Mouse (Mus musculus) intestine, postnatal 0 days (tissue): ENCODE measurements at regions not wholly inside any gene's neighbourhood (a gene's known extent, or its start where the extent isn't known, plus 50 kb on each side); places are given as distances from the start of the nearest gene placed in this dataset.
A peak's percentile ranks its signal among the peaks of the same experiment; 100 is the strongest.

Source experiments
- ATAC-seq: fragments of 200-750 bp; cut with Nextera tagmentation; 2 replicates; pipeline ENCODE4 v1.8.0; 2017; ENCODE audit warnings: mild to moderate bottlenecking, moderate TSS enrichment, moderate library complexity
- H3K27ac ChIP-seq: fragments of 300-500 bp; sonication (generic); 2 replicates; pipeline ENCODE4 v1.5.1; 2014; ENCODE audit warnings: mild to moderate bottlenecking, low read depth, low read length, moderate library complexity
- H3K27me3 ChIP-seq: fragments of 300-500 bp; sonication (generic); replicated peaks from 2 replicates; pipeline ENCODE4 v1.6.1; 2014; ENCODE audit warnings: low read length, mixed read lengths; ENCODE audit not compliant: control insufficient read depth, insufficient read depth
- H3K36me3 ChIP-seq: fragments of 300-500 bp; sonication (generic); 2 replicates; pipeline ENCODE4 v1.6.1; 2014; ENCODE audit warnings: mild to moderate bottlenecking, moderate library complexity; ENCODE audit not compliant: control insufficient read depth, insufficient read depth
- H3K4me1 ChIP-seq: fragments of 300-500 bp; sonication (generic); replicated peaks from 2 replicates; pipeline ENCODE4 v1.6.1; 2014; ENCODE audit warnings: antibody characterized with exemption, low read length, mixed read lengths; ENCODE audit not compliant: control insufficient read depth, insufficient read depth
- H3K4me2 ChIP-seq: fragments of 300-500 bp; sonication (generic); replicated peaks from 2 replicates; pipeline ENCODE4 v1.6.1; 2014; ENCODE audit warnings: low read depth, mild to moderate bottlenecking, moderate library complexity
- H3K4me3 ChIP-seq: fragments of 300-500 bp; sonication (generic); 2 replicates; pipeline ENCODE4 v1.5.1; 2014; ENCODE audit warnings: low read depth, low read length
- H3K9ac ChIP-seq: fragments of 300-500 bp; sonication (generic); 2 replicates; pipeline ENCODE4 v1.6.1; 2014; ENCODE audit warnings: mild to moderate bottlenecking, low read depth, low read length
- H3K9me3 ChIP-seq: fragments of 300-500 bp; sonication (generic); 2 replicates; pipeline ENCODE4 v1.6.1; 2016; ENCODE audit warnings: mixed run types; ENCODE audit not compliant: control insufficient read depth
- CTCF ChIP-seq: sonication (generic); IDR thresholded peaks from 2 replicates; pipeline ENCODE4 v1.5.1; 2016; ENCODE audit warnings: low read depth, mild to moderate bottlenecking, control low read depth, antibody characterized with exemption, moderate library complexity
- WGBS: fragments of 180-500 bp; shearing (Covaris S2); extraction: QIAGEN DNeasy Blood & Tissue Kit; methylation state at CpG from one replicate; pipeline ENCODE4 v1.1.7; 2014; 5-methylcytosine and 5-hydroxymethylcytosine counted together

DNA sequence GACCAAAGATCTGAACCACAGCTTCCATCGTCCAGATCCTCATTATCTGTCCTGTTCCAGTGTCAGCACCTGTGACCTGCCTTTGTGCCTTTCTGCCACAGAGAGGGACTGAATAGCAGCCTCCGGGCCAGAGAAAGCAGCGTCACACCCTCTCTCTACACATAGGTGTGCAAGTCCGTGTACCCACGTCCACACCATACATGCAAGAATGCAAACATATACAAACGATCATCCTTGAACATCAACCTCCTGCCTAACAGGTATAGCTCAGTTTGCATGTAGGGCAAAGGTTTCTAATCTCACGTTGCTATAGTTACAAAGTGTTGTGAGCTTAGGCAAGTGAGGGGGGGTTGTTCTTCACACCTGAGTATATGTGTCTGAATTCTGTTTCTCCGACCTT, 288.9 kb upstream of the 4931429L15Rik start:
- 47% methylated on average over 8 of the region's 8 CpGs for WGBS

DNA sequence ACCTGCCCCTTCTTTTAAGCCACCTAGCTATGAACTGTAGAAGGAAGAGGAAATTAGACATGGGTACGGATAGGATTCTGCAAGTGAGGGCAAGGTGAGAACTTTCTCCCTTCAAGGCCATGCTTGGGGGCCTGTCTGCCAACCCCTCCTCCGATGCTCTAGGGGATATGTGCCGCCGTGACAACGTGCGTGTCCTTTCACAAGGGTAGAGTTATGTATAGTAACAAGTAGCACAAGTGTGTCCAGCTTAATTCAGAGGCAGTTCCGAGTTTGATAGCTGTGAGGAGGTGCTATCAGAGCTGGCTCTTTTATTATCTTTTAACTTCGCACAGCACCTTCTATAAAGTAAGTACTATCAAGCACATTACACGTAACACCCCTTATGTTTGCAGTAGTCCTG, 281.0 kb upstream of the 4931429L15Rik start:
- ATAC-seq: no peak
- Histone ChIP-seq H3K4me2 (no peak overlapping the region), H3K4me1 (no peaks in the 10 kb centered on the region), H3K27me3 (no peaks in the 10 kb centered on the region), H3K9ac (no peak overlapping the region), H3K36me3 (no peaks in the 10 kb centered on the region), H3K9me3 (no peaks in the 10 kb centered on the region), H3K27ac (no peak overlapping the region), H3K4me3 (no peak overlapping the region)
- TF ChIP-seq CTCF: no peak
- WGBS: 73% methylated on average over 9 of the region's 9 CpGs

More for the DNA sequence above, 288.9 kb upstream of the 4931429L15Rik start:
- Histone ChIP-seq H3K4me3 (no peak overlapping the region), H3K4me1 (no peaks in the 10 kb centered on the region), H3K4me2 (no peak overlapping the region), H3K9ac (no peak overlapping the region), H3K27me3 (no peaks in the 10 kb centered on the region), H3K27ac (no peak overlapping the region), H3K9me3 (no peaks in the 10 kb centered on the region), H3K36me3 (no peaks in the 10 kb centered on the region)
- TF ChIP-seq CTCF: no peak
- peak; percentile 25; the same call in 1 of the 2 replicates for ATAC-seq

DNA sequence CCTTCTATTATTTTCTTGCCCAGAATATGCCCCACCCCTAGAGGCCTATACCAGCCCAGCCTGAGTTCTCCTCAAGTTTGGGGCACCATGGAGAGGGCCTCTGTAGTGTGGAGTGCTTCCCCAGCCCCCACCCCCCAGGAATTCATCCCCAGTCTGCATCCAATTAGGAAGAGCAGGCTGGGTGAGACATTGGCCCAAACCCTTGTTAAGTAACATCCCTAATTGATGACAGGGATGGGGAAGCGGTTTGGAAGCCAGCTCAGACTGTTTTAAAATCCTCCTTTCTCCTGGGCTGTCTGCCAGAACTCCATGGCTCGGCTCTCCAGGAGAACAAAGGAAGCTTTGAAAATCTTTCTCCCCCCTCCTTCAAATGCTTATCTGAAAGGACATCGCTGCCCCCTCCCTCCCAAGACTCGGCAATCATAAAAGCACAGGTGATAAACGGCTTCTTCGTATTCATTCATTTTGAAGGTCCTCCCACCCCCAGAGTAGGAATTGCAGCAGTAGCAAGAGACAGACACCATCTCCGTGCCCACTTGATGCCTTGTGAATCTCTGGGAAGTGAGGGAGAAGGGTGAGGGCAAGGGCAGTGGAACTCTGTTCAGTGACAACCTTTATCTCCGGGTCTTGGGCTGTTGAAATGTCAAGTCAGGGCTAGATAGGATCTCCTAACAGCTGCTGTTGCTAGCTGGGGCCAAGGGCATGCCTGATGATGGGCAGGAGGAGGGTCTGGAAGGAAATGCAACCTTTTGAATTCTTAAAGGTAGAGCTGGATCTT, 280.3 kb upstream of the 4931429L15Rik start:
- no peak overlapping the region for H3K27ac ChIP-seq
- H3K4me2 ChIP-seq: no peak overlapping the region
- H3K9ac ChIP-seq: no peak overlapping the region
- H3K4me3 ChIP-seq: no peak overlapping the region
- H3K36me3 ChIP-seq: no peaks in the 10 kb centered on the region
- no peaks in the 10 kb centered on the region for H3K4me1 ChIP-seq
- 12% methylated on average over 8 of the region's 8 CpGs for WGBS
- ATAC-seq: no peak
- H3K27me3 ChIP-seq: no peaks in the 10 kb centered on the region
- H3K9me3 ChIP-seq: no peaks in the 10 kb centered on the region
- no peak for TF ChIP-seq CTCF

DNA sequence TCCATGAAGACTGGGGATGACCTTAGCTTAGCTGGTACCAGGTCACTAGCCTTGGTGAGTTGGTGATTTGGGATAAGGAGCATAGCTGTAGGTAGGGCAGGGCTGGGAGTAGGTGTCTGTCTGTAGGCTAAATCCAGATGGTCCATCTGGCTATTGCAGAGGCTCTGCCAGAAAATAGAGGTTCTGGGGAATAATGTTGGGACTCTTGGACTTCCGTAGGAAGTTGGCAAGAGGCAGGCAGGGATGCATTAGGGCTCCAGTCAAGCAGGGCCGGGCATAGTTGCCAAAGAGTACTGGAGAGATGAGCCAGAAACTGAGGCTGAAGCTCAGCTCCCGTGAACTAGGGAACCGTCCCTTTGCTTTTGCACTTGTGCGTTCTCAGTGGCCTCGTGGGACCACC, 278.7 kb upstream of the 4931429L15Rik start:
- TF ChIP-seq CTCF: no peak
- Histone ChIP-seq H3K4me3 (no peak overlapping the region), H3K4me2 (no peak overlapping the region), H3K27ac (no peak overlapping the region), H3K27me3 (no peaks in the 10 kb centered on the region), H3K36me3 (no peaks in the 10 kb centered on the region), H3K9me3 (no peaks in the 10 kb centered on the region), H3K9ac (no peak overlapping the region), H3K4me1 (no peaks in the 10 kb centered on the region)
- WGBS: 94% methylated on average over 6 of the region's 6 CpGs
- ATAC-seq: no peak

DNA sequence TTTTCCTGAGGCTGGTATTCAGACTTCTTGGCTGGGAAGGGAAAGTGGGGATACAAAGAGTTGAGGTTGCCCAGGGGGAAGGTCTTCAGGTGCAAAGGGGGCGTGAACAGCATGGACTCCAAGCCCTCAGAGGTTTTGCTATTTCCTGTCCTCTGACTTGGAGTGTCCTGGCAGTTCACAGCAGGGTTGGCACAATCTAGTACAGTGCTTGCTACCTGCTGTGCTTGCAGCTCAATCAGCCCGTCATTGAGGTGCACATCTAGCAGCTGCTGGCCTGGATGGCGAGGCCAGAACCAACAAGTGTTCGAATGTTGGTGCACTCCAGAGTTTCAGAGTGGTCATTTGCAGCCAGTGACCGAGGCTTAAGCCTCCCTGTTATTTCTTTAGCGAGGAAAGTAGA, 273.7 kb upstream of the 4931429L15Rik start:
- Histone ChIP-seq H3K9ac (no peak overlapping the region), H3K4me1 (no peaks in the 10 kb centered on the region), H3K4me3 (no peak overlapping the region), H3K27ac (no peak overlapping the region), H3K4me2 (no peak overlapping the region), H3K36me3 (no peaks in the 10 kb centered on the region), H3K9me3 (no peaks in the 10 kb centered on the region), H3K27me3 (no peaks in the 10 kb centered on the region)
- TF ChIP-seq CTCF: no peak
- ATAC-seq: no peak
- 90% methylated on average over 6 of the region's 6 CpGs for WGBS

DNA sequence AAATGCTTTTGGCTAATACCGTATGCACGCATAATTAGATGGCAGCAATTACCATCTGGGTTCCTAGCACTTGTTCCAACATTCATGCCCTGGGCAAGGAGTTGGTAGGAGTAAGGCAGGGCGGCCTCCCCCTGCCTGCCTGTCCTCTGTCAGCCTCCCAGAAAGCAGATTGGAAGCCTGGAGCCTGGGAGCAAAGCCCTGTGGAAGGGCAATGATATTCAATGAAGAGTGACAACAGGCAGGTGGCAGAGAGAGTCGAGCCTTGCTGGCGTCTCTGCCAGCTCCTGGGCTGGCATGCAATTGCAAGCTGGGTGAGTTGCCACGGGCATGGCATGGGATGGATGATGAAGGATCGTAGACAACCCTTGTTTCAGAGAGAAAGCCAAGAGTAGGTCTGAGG, 273.1 kb upstream of the 4931429L15Rik start:
- TF ChIP-seq CTCF: no peak
- H3K4me2 ChIP-seq: no peak overlapping the region
- no peak overlapping the region for H3K9ac ChIP-seq
- no peaks in the 10 kb centered on the region for H3K27me3 ChIP-seq
- no peaks in the 10 kb centered on the region for H3K36me3 ChIP-seq
- no peak overlapping the region for H3K4me3 ChIP-seq
- no peak overlapping the region for H3K27ac ChIP-seq
- 92% methylated on average over 7 of the region's 7 CpGs for WGBS
- no peak for ATAC-seq
- no peaks in the 10 kb centered on the region for H3K4me1 ChIP-seq
- H3K9me3 ChIP-seq: no peaks in the 10 kb centered on the region
